8 mouse cellular contexts compared by ENCODE assay signal in the genomic region with DNA sequence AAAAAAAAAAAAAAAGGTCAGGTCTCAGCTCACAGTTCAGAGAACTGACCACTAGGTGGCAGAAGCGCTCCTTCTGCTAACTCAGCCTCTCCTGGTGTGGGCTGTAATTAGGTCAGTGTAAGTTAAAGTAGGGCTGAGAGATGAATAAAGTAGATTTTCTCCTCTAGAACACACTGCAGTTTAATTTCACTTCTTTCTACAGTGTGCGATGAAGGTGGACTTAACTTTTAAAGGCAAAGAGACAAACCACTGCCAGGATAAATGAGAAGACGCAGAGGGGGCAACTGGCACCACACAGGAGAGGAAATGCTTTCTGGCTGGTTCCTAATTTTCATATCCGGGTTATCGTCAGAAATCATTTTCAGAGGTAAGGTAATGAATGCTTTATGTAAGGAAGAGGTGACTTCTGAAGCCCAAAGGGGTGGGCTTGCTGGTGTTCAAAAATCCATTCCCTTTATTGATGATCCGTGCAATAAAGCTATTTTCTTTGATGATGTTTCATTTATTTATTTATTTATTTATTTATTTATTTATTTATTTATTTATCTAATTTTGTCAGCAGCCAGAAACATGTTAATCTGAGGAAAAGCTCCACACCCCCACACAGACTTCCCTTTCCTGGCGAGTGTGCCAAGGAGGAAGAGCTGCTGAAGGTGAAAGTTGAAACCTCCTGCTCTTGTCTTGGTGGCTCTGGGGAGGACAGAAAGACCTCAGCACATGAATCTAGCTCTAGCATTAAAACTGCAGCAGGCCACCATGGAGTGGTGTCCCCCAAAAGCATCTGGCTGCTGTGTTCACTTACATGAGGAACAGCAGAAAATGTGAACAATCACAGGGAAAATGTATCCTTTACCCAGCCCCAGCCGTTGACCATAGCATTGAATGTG.
DNase-seq lines count a peak whose midpoint lies in the region; ATAC-seq and TF ChIP-seq lines count a peak whose summit lies in the region.

No protein-coding gene starts in this region.

- no peaks in the 10 kb centered on the region for H3K27me3 ChIP-seq in MEL (ENCODE audit: control insufficient read depth in 1 of 2, insufficient read depth in 2 of 2, low read length in 2 of 2)
- no peaks in the 10 kb centered on the region for H3K27me3 ChIP-seq in forebrain, embryonic 16.5 days (replicated peaks; ENCODE audit: control insufficient read depth, insufficient read depth, low read length)
- H3K27me3 ChIP-seq in lung, embryonic 14.5 days (ENCODE audit: insufficient read depth, low read length): no peaks in the 10 kb centered on the region

- H3K36me3 ChIP-seq in MEL (ENCODE audit: control insufficient read depth in 1 of 2, insufficient read depth in 2 of 2, low read length in 2 of 2): peaks cover 0 to 2% of the 10 kb centered on the region in 2 experiments; a peak in 1 of 4 replicates
- no peaks in the 10 kb centered on the region for H3K36me3 ChIP-seq in forebrain, embryonic 16.5 days (ENCODE audit: control insufficient read depth, insufficient read depth)
- no peaks in the 10 kb centered on the region for H3K36me3 ChIP-seq in lung, embryonic 14.5 days (ENCODE audit: insufficient read depth)

- DNase-seq in MEL (ENCODE audit: low read depth, low spot score): peak; percentile 85
- peak; percentile 76 for DNase-seq in cerebellum, adult 11-12 months
- peak; percentile 45 to 73 for DNase-seq in layer of hippocampus, adult 8-10 months (ENCODE audit: low spot score in 2 of 2)
- peak; percentile 96 for DNase-seq in lung, embryonic 14.5 days
- DNase-seq in testis, postnatal 14 days (ENCODE audit: low spot score): peak; percentile 44

- 40% methylated on average over 8 of the region's 8 CpGs for WGBS in forebrain, embryonic 16.5 days
- WGBS in lung, embryonic 14.5 days: 40% methylated on average over 8 of the region's 8 CpGs

- H3K4me1 ChIP-seq in MEL (ENCODE audit: control insufficient read depth in 1 of 2, insufficient read depth in 2 of 2, low read length in 2 of 2): peaks cover 0 to 4% of the 10 kb centered on the region in 2 experiments; a peak in 1 of 4 replicates
- peaks cover 8% of the 10 kb centered on the region for H3K4me1 ChIP-seq in forebrain, embryonic 16.5 days (replicated peaks; ENCODE audit: control insufficient read depth, insufficient read depth, low read length)
- no peaks in the 10 kb centered on the region for H3K4me1 ChIP-seq in lung, embryonic 14.5 days (ENCODE audit: insufficient read depth)

- peak in 1 of 2 experiments; percentile 23; a peak in 2 of 4 replicates for TF ChIP-seq EP300 in MEL (IDR thresholded peaks at IDR 0.05; ENCODE audit: low read depth in 1 of 2, low read length in 2 of 2)

- peak overlapping the region; percentile 62 for H3K9ac ChIP-seq in MEL (ENCODE audit: control insufficient read depth, low read depth, low read length, poor library complexity, severe bottlenecking)
- H3K9ac ChIP-seq in forebrain, embryonic 16.5 days (replicated peaks; ENCODE audit: low read depth, low read length): no peak overlapping the region
- H3K9ac ChIP-seq in lung, embryonic 14.5 days: no peak overlapping the region

- peak overlapping the region; percentile 49 to 58 for H3K4me3 ChIP-seq in MEL (ENCODE audit: control insufficient read depth in 1 of 2, insufficient read depth in 1 of 2, low read depth in 2 of 2, low read length in 2 of 2)
- no peak overlapping the region for H3K4me3 ChIP-seq in forebrain, embryonic 16.5 days (replicated peaks; ENCODE audit: low read length)
- no peak overlapping the region for H3K4me3 ChIP-seq in lung, embryonic 14.5 days (ENCODE audit: low read depth, low read length)

- no peak for TF ChIP-seq POLR2A in MEL (IDR thresholded peaks at IDR 0.05; ENCODE audit: control insufficient read depth in 1 of 2, insufficient read depth in 1 of 2, low read depth in 1 of 2, low read length in 2 of 2, poor library complexity in 1 of 2)

- TF ChIP-seq RAD21 in MEL (IDR thresholded peaks at IDR 0.05; ENCODE audit: low read depth, low read length): peak; percentile 89

- H3K4me2 ChIP-seq in forebrain, embryonic 16.5 days (ENCODE audit: low read length): peak overlapping the region; percentile 38
- H3K4me2 ChIP-seq in lung, embryonic 14.5 days: peak overlapping the region; percentile 28; the same call in 1 of the 2 replicates

- peak; percentile 58 to 73 (median 61) for TF ChIP-seq CTCF in MEL (IDR thresholded peaks at IDR 0.05 in 2 of 3, conservative IDR thresholded peaks at IDR 0.05 in 1 of 3; ENCODE audit: control insufficient read depth in 1 of 3, insufficient read depth in 1 of 3, low read depth in 2 of 3, low read length in 3 of 3, poor library complexity in 1 of 3, severe bottlenecking in 1 of 3)
- peak; percentile 92 for TF ChIP-seq CTCF in lung, embryonic 14.5 days (IDR thresholded peaks at IDR 0.05; ENCODE audit: low read depth)

- no peaks in the 10 kb centered on the region; the same call in 1 of the 2 replicates for H3K79me2 ChIP-seq in MEL (ENCODE audit: control insufficient read depth, insufficient read depth, low read length, poor library complexity)

- peak overlapping the region; percentile 26; the same call in 1 of the 2 replicates for H3K27ac ChIP-seq in MEL (ENCODE audit: control insufficient read depth, low read depth, low read length)
- no peak overlapping the region for H3K27ac ChIP-seq in forebrain, embryonic 16.5 days (ENCODE audit: low read length)
- H3K27ac ChIP-seq in lung, embryonic 14.5 days (ENCODE audit: low read depth): no peak overlapping the region

- no peaks in the 10 kb centered on the region for H3K9me3 ChIP-seq in MEL (replicated peaks; ENCODE audit: insufficient read depth, low read length)
- no peaks in the 10 kb centered on the region for H3K9me3 ChIP-seq in forebrain, embryonic 16.5 days (ENCODE audit: control insufficient read depth, low read length)
- H3K9me3 ChIP-seq in lung, embryonic 14.5 days (ENCODE audit: low read depth, low read length): no peaks in the 10 kb centered on the region

- ATAC-seq in forebrain, embryonic 16.5 days: peak; percentile 96
- ATAC-seq in hematopoietic stem cell, adult 5-6 weeks (replicated peaks in 1 of 2; ENCODE audit: insufficient read depth in 1 of 2, low FRiP score in 2 of 2, low TSS enrichment in 1 of 2, low read depth in 1 of 2, poor library complexity in 2 of 2, severe bottlenecking in 2 of 2): peak; percentile 92 to 93
- ATAC-seq in lung, embryonic 14.5 days (ENCODE audit: insufficient read depth): peak; percentile 86
- peak; percentile 63; the same call in 1 of the 2 replicates for ATAC-seq in neutrophil, adult 5-6 weeks (ENCODE audit: extremely low read depth, insufficient number of reproducible peaks, low FRiP score, poor library complexity, severe bottlenecking)

TF ChIP-seq in MEL, 35 proteins besides CTCF, POLR2A, EP300 and RAD21:
- TF ChIP-seq ETS1 (IDR thresholded peaks at IDR 0.05; ENCODE audit: low read depth, low read length): no peak
- no peak for TF ChIP-seq RCOR1 (IDR thresholded peaks at IDR 0.05; ENCODE audit: low read depth, low read length)
- TF ChIP-seq GATA1 (IDR thresholded peaks at IDR 0.05; ENCODE audit: low read depth, low read length): no peak
- TF ChIP-seq POLR2AphosphoS2 (IDR thresholded peaks at IDR 0.05; ENCODE audit: low read length): no peak
- peak; percentile 96 for TF ChIP-seq ZNF384 (IDR thresholded peaks at IDR 0.05; ENCODE audit: low read depth, low read length)
- no peak for TF ChIP-seq MEF2A (IDR thresholded peaks at IDR 0.05; ENCODE audit: extremely low read depth, insufficient replicate concordance, low read depth, low read length, poor library complexity, severe bottlenecking)
- peak; percentile 89 for TF ChIP-seq ZC3H11A (IDR thresholded peaks at IDR 0.05; ENCODE audit: low read depth, low read length)
- TF ChIP-seq MYB (IDR thresholded peaks at IDR 0.05; ENCODE audit: low read depth, low read length): no peak
- peak; percentile 79 for TF ChIP-seq SMC3 (IDR thresholded peaks at IDR 0.05; ENCODE audit: low read depth, low read length)
TF ChIP-seq in MEL: peak in this region for 3.

Comparison
In these comparisons a context has a peak if more than half of its experiments do, and no peak if none do; other contexts are left out.
1. DNase-seq: peak in every context shown above with its lines; median percentile 96 in lung, embryonic 14.5 days; 85 in MEL; 76 in cerebellum, adult 11-12 months; 59 in layer of hippocampus, adult 8-10 months; 44 in testis, postnatal 14 days.
2. H3K4me3 ChIP-seq: peak in MEL (2 of 2); none in forebrain, embryonic 16.5 days (single experiment) and lung, embryonic 14.5 days (single experiment).
3. Peak in every context shown above with its lines, with median percentiles within 50 percentile points of each other: ATAC-seq.